Mouse (Mus musculus) stomach, embryonic 15.5 days (tissue): Measurements from ENCODE around the gene Ank2. TPM values are rescaled to one million over a fixed set of nuclear protein-coding genes. Genes with fewer than 3 reads are reported as not detected.

ENCODE experiments used
- ATAC-seq: fragments of 200-750 bp; cut with Nextera tagmentation; 2 replicates; pipeline ENCODE4 v1.8.0; 2017; ENCODE audit warnings: low read depth, moderate number of reproducible peaks, moderate TSS enrichment; ENCODE audit not compliant: insufficient read depth, low FRiP score
- H3K27ac ChIP-seq: fragments of 300-500 bp; sonication (generic); 2 replicates; pipeline ENCODE4 v1.5.1; 2015; ENCODE audit warnings: mild to moderate bottlenecking, inconsistent platforms
- H3K27me3 ChIP-seq: fragments of 300-500 bp; sonication (generic); replicated peaks from 2 replicates; pipeline ENCODE4 v1.6.1; 2015; ENCODE audit warnings: inconsistent platforms
- H3K36me3 ChIP-seq: fragments of 300-500 bp; sonication (generic); 2 replicates; pipeline ENCODE4 v1.6.1; 2015; ENCODE audit warnings: inconsistent platforms
- H3K4me1 ChIP-seq: fragments of 300-500 bp; sonication (generic); 2 replicates; pipeline ENCODE4 v1.6.1; 2015; ENCODE audit warnings: inconsistent platforms
- H3K4me2 ChIP-seq: fragments of 300-500 bp; sonication (generic); 2 replicates; pipeline ENCODE4 v1.6.1; 2015; ENCODE audit warnings: mild to moderate bottlenecking, inconsistent platforms
- H3K4me3 ChIP-seq: fragments of 300-500 bp; sonication (generic); replicated peaks from 2 replicates; pipeline ENCODE4 v1.5.1; 2015; ENCODE audit warnings: inconsistent platforms
- H3K9ac ChIP-seq: fragments of 300-500 bp; sonication (generic); 2 replicates; pipeline ENCODE4 v1.6.1; 2015; ENCODE audit warnings: inconsistent platforms
- H3K9me3 ChIP-seq: fragments of 300-500 bp; sonication (generic); 2 replicates; pipeline ENCODE4 v1.6.1; 2016; ENCODE audit warnings: inconsistent platforms
- WGBS: fragments of 180-500 bp; shearing (Covaris S2); methylation state at CpG from one replicate; pipeline ENCODE4 v1.1.7; 2015; 5-methylcytosine and 5-hydroxymethylcytosine counted together
- polyA plus RNA-seq: library from polyadenylated mRNA; unstranded; fragments of >200 nt; fragmentation: Nextera tagmentation; extraction: Ambion mirVana; gene quantifications from 2 replicates; pipeline ENCODE4 v1.2.1, GENCODE M21; 2015

Gene Ank2
- polyA plus RNA-seq, 1 experiment from 2014 or later: 32.2 TPM

- no peak for ATAC-seq
- Histone ChIP-seq H3K4me3 (no peak overlapping the region), H3K9me3 (no peaks in the 10 kb centered on the region), H3K36me3 (no peaks in the 10 kb centered on the region), H3K4me2 (no peak overlapping the region), H3K9ac (no peak overlapping the region), H3K27me3 (no peaks in the 10 kb centered on the region), H3K4me1 (no peaks in the 10 kb centered on the region), H3K27ac (no peak overlapping the region)
- WGBS: 83% methylated on average over 7 of the region's 7 CpGs
These were observed 505.0 kb downstream of the Ank2 start for GRCm38 (mm10) chr3:126994149-126994548.

GRCm38 (mm10) chr3:126989936-126990335 is 509.2 kb downstream of the Ank2 start:
- Histone ChIP-seq H3K36me3 (no peaks in the 10 kb centered on the region), H3K9ac (no peak overlapping the region), H3K27me3 (no peaks in the 10 kb centered on the region), H3K9me3 (no peaks in the 10 kb centered on the region), H3K4me2 (no peak overlapping the region), H3K27ac (no peak overlapping the region), H3K4me1 (no peaks in the 10 kb centered on the region), H3K4me3 (no peak overlapping the region)
- no peak for ATAC-seq
- WGBS: 89% methylated on average over 3 of the region's 3 CpGs

GRCm38 (mm10) chr3:126986687-126987086 is 512.5 kb downstream of the Ank2 start:
- no peak overlapping the region for H3K4me3 ChIP-seq
- WGBS: 57% methylated on average over 3 of the region's 3 CpGs
- H3K27me3 ChIP-seq: no peaks in the 10 kb centered on the region
- no peaks in the 10 kb centered on the region for H3K36me3 ChIP-seq
- H3K4me1 ChIP-seq: no peaks in the 10 kb centered on the region
- H3K9me3 ChIP-seq: no peaks in the 10 kb centered on the region
- ATAC-seq: no peak
- H3K27ac ChIP-seq: no peak overlapping the region
- H3K4me2 ChIP-seq: no peak overlapping the region
- H3K9ac ChIP-seq: no peak overlapping the region

GRCm38 (mm10) chr3:126982814-126983213 is 516.3 kb downstream of the Ank2 start:
- 79% methylated on average over 5 of the region's 5 CpGs for WGBS
- no peak overlapping the region for H3K27ac ChIP-seq
- no peaks in the 10 kb centered on the region for H3K9me3 ChIP-seq
- no peaks in the 10 kb centered on the region for H3K27me3 ChIP-seq
- H3K36me3 ChIP-seq: no peaks in the 10 kb centered on the region
- no peak overlapping the region for H3K4me2 ChIP-seq
- H3K9ac ChIP-seq: no peak overlapping the region
- H3K4me1 ChIP-seq: no peaks in the 10 kb centered on the region
- ATAC-seq: no peak
- H3K4me3 ChIP-seq: no peak overlapping the region

- no peaks in the 10 kb centered on the region for H3K27me3 ChIP-seq
- no peak overlapping the region for H3K9ac ChIP-seq
- no peaks in the 10 kb centered on the region for H3K4me1 ChIP-seq
- no peak overlapping the region for H3K4me3 ChIP-seq
- no peaks in the 10 kb centered on the region for H3K9me3 ChIP-seq
- no peak for ATAC-seq
- no peak overlapping the region for H3K4me2 ChIP-seq
- whole genome bisulfite sequencing: 89% methylated on average over 3 of the region's 3 CpGs
- no peak overlapping the region for H3K27ac ChIP-seq
- H3K36me3 ChIP-seq: no peaks in the 10 kb centered on the region
These were observed 518.0 kb downstream of the Ank2 start for GRCm38 (mm10) chr3:126981163-126981562.

- H3K9me3 ChIP-seq: no peaks in the 10 kb centered on the region
These were observed 519.5 kb downstream of the Ank2 start for GRCm38 (mm10) chr3:126979635-126980034.

GRCm38 (mm10) chr3:126978768-126979410 is 520.3 kb downstream of the Ank2 start:
- Histone ChIP-seq H3K9ac (no peak overlapping the region), H3K9me3 (no peaks in the 10 kb centered on the region), H3K4me2 (no peak overlapping the region), H3K27ac (no peak overlapping the region), H3K4me1 (no peaks in the 10 kb centered on the region), H3K36me3 (no peaks in the 10 kb centered on the region), H3K27me3 (no peaks in the 10 kb centered on the region), H3K4me3 (no peak overlapping the region)
- 0 out of 2 replicates have a peak, but pooled peaks have one; percentile 39 for ATAC-seq
- 66% methylated on average over 11 of the region's 11 CpGs for WGBS

More at GRCm38 (mm10) chr3:126979635-126980034, 519.5 kb downstream of the Ank2 start:
- Histone ChIP-seq H3K4me1 (no peaks in the 10 kb centered on the region), H3K9ac (no peak overlapping the region), H3K4me3 (no peak overlapping the region), H3K36me3 (no peaks in the 10 kb centered on the region), H3K27me3 (no peaks in the 10 kb centered on the region), H3K4me2 (no peak overlapping the region), H3K27ac (no peak overlapping the region)
- WGBS: 83% methylated on average over 3 of the region's 3 CpGs
- ATAC-seq: no peak

- no peak for ATAC-seq
- no peaks in the 10 kb centered on the region for H3K4me1 ChIP-seq
- no peak overlapping the region for H3K27ac ChIP-seq
- H3K9me3 ChIP-seq: no peaks in the 10 kb centered on the region
- H3K4me2 ChIP-seq: no peak overlapping the region
- H3K4me3 ChIP-seq: no peak overlapping the region
- H3K27me3 ChIP-seq: no peaks in the 10 kb centered on the region
- WGBS: 77% methylated on average over 6 of the region's 6 CpGs
- H3K9ac ChIP-seq: no peak overlapping the region
- H3K36me3 ChIP-seq: no peaks in the 10 kb centered on the region
These were observed 521.8 kb downstream of the Ank2 start for GRCm38 (mm10) chr3:126977399-126977798.

GRCm38 (mm10) chr3:126976793-126977192 is 522.4 kb downstream of the Ank2 start:
- Histone ChIP-seq H3K36me3 (no peaks in the 10 kb centered on the region), H3K27ac (no peak overlapping the region), H3K4me2 (no peak overlapping the region), H3K9me3 (no peaks in the 10 kb centered on the region), H3K4me3 (no peak overlapping the region), H3K27me3 (no peaks in the 10 kb centered on the region), H3K4me1 (no peaks in the 10 kb centered on the region), H3K9ac (no peak overlapping the region)
- ATAC-seq: no peak
- 87% methylated on average over 16 of the region's 16 CpGs for WGBS

- H3K9me3 ChIP-seq: no peaks in the 10 kb centered on the region
- H3K27me3 ChIP-seq: no peaks in the 10 kb centered on the region
- ATAC-seq: no peak
- H3K27ac ChIP-seq: no peak overlapping the region
- no peak overlapping the region for H3K4me2 ChIP-seq
- WGBS: 72% methylated on average over 5 of the region's 5 CpGs
- H3K9ac ChIP-seq: no peak overlapping the region
- no peak overlapping the region for H3K4me3 ChIP-seq
- no peaks in the 10 kb centered on the region for H3K4me1 ChIP-seq
- H3K36me3 ChIP-seq: no peaks in the 10 kb centered on the region
These were observed 523.7 kb downstream of the Ank2 start for GRCm38 (mm10) chr3:126975409-126975808.

GRCm38 (mm10) chr3:126973551-126973950 is 525.6 kb downstream of the Ank2 start:
- H3K27ac ChIP-seq: no peak overlapping the region
- H3K4me3 ChIP-seq: no peak overlapping the region
- no peak for ATAC-seq
- no peaks in the 10 kb centered on the region for H3K4me1 ChIP-seq
- H3K9me3 ChIP-seq: no peaks in the 10 kb centered on the region
- 82% methylated on average over 2 of the region's 2 CpGs for WGBS
- no peak overlapping the region for H3K4me2 ChIP-seq
- no peak overlapping the region for H3K9ac ChIP-seq
- no peaks in the 10 kb centered on the region for H3K27me3 ChIP-seq
- no peaks in the 10 kb centered on the region for H3K36me3 ChIP-seq

GRCm38 (mm10) chr3:126971531-126971930 is 527.6 kb downstream of the Ank2 start:
- ATAC-seq: no peak
- Histone ChIP-seq H3K27me3 (no peaks in the 10 kb centered on the region), H3K9me3 (no peaks in the 10 kb centered on the region), H3K27ac (no peak overlapping the region), H3K36me3 (no peaks in the 10 kb centered on the region), H3K4me3 (no peak overlapping the region), H3K9ac (no peak overlapping the region), H3K4me1 (no peaks in the 10 kb centered on the region), H3K4me2 (no peak overlapping the region)
- 93% methylated on average over 9 of the region's 9 CpGs for WGBS

GRCm38 (mm10) chr3:126968721-126969120 is 530.4 kb downstream of the Ank2 start:
- Histone ChIP-seq H3K4me3 (no peak overlapping the region), H3K4me2 (no peak overlapping the region), H3K4me1 (no peaks in the 10 kb centered on the region), H3K9me3 (no peaks in the 10 kb centered on the region), H3K9ac (no peak overlapping the region), H3K36me3 (no peaks in the 10 kb centered on the region), H3K27me3 (no peaks in the 10 kb centered on the region), H3K27ac (no peak overlapping the region)
- ATAC-seq: no peak
- WGBS: 76% methylated on average over 2 of the region's 2 CpGs
